Mouse (Mus musculus): Measurements from ENCODE around the gene Il1rapl2. TPM values are rescaled to one million over a fixed set of nuclear protein-coding genes. Genes with fewer than 3 reads are reported as not detected.

Gene Il1rapl2
- polyA plus RNA-seq, 1 experiment: not detected

GRCm38 (mm10) chrX:137806231-137807114, 236.1 kb downstream of the Il1rapl2 start:
- H3K27me3 ChIP-seq (replicated peaks): no peaks in the 10 kb centered on the region
- H3K9me3 ChIP-seq: no peaks in the 10 kb centered on the region
- no peak overlapping the region for H3K4me3 ChIP-seq (replicated peaks)
- TF ChIP-seq GATA1 (IDR thresholded peaks at IDR 0.05; ENCODE audit: borderline replicate concordance, low read length) (no peak), FLI1 (IDR thresholded peaks at IDR 0.05; ENCODE audit: low read length) (no peak)
- H3K36me3 ChIP-seq (replicated peaks; ENCODE audit: low read length): no peaks in the 10 kb centered on the region
- no peaks in the 10 kb centered on the region for H3K4me1 ChIP-seq

DNA sequence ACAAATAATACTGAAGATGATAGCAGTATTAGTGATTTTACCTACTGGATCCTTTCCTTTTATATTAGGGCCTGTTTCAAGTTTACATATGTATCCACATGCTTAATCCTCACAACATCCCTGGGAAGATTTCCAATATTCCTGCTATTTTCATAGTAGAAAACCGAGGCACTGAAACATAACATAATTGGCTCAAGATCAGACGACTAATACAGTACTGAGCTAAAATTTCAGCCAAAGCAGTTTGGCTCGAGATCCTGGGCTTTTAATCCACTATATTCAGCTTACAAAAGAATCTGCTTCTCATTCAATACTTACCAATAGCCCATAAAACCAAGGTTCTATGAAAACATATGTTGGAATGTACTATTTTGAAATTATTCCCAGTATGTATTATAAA, 239.1 kb downstream of the Il1rapl2 start:
- no peak overlapping the region for H3K4me3 ChIP-seq (replicated peaks)
- H3K4me1 ChIP-seq: no peaks in the 10 kb centered on the region
- no peaks in the 10 kb centered on the region for H3K27me3 ChIP-seq (replicated peaks)
- no peaks in the 10 kb centered on the region for H3K9me3 ChIP-seq
- H3K36me3 ChIP-seq (replicated peaks; ENCODE audit: low read length): no peaks in the 10 kb centered on the region
- TF ChIP-seq GATA1 (IDR thresholded peaks at IDR 0.05; ENCODE audit: borderline replicate concordance, low read length): no peak

DNA sequence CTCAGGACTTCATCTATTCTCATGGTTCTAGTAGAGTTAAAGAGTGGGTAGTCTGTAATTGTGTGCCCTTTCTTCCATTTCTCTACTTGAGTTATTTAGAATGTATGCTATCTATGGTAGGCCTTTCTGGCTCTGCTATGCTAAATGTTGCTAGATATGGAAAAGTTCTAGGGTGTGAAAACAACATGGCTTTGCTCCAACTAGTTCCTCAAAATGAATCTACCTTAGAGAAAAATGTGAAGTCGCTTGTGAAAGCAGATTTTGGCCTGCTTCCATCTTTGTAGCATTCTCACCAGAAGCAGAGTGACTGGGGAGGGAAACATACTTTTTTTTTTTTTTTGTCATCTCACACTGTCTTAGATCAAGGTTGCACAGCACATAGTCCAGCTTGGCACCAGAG, 241.7 kb downstream of the Il1rapl2 start:
- H3K36me3 ChIP-seq (replicated peaks; ENCODE audit: low read length): no peaks in the 10 kb centered on the region
- H3K4me3 ChIP-seq (replicated peaks): no peak overlapping the region
- no peaks in the 10 kb centered on the region for H3K9me3 ChIP-seq
- no peaks in the 10 kb centered on the region for H3K27me3 ChIP-seq (replicated peaks)
- no peaks in the 10 kb centered on the region for H3K4me1 ChIP-seq
- TF ChIP-seq GATA1 (IDR thresholded peaks at IDR 0.05; ENCODE audit: borderline replicate concordance, low read length): no peak
- TF ChIP-seq FLI1 (IDR thresholded peaks at IDR 0.05; ENCODE audit: low read length): no peak

GRCm38 (mm10) chrX:137848936-137849335, 278.5 kb downstream of the Il1rapl2 start:
- H3K4me1 ChIP-seq: no peaks in the 10 kb centered on the region
- H3K4me3 ChIP-seq (replicated peaks): no peak overlapping the region
- H3K27me3 ChIP-seq (replicated peaks): no peaks in the 10 kb centered on the region
- H3K9me3 ChIP-seq: no peaks in the 10 kb centered on the region
- H3K36me3 ChIP-seq (replicated peaks; ENCODE audit: low read length): no peaks in the 10 kb centered on the region
- no peak for TF ChIP-seq FLI1 (IDR thresholded peaks at IDR 0.05; ENCODE audit: low read length)
- TF ChIP-seq GATA1 (IDR thresholded peaks at IDR 0.05; ENCODE audit: borderline replicate concordance, low read length): no peak

DNA sequence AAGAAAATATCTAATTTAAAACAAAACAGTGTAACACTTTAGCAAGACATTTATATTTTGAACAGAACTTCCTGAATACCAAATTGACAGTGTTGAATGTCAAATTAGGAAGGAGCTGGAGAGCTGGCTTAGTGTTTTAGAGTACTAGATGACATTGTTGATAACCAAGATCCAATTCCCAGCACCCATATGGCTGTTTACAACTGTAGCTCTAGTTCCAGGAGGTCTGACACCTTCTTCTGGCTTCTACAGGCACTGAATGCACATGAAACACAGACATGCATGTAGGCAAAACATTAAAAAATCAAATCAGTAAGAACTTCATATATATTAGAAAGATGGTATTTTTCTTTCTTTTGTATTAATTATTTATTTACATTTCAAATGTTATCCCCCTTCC, 353.1 kb downstream of the Il1rapl2 start:
- H3K4me1 ChIP-seq: no peaks in the 10 kb centered on the region
- H3K27me3 ChIP-seq (replicated peaks): no peaks in the 10 kb centered on the region
- H3K4me3 ChIP-seq (replicated peaks): no peak overlapping the region
- H3K36me3 ChIP-seq (replicated peaks; ENCODE audit: low read length): no peaks in the 10 kb centered on the region
- TF ChIP-seq FLI1 (IDR thresholded peaks at IDR 0.05; ENCODE audit: low read length): no peak
- TF ChIP-seq GATA1 (IDR thresholded peaks at IDR 0.05; ENCODE audit: borderline replicate concordance, low read length): no peak
- H3K9me3 ChIP-seq: no peaks in the 10 kb centered on the region

- TF ChIP-seq GATA1 (IDR thresholded peaks at IDR 0.05; ENCODE audit: borderline replicate concordance, low read length): no peak
- TF ChIP-seq FLI1 (IDR thresholded peaks at IDR 0.05; ENCODE audit: low read length): no peak
- no peak overlapping the region for H3K4me3 ChIP-seq (replicated peaks)
- no peaks in the 10 kb centered on the region for H3K27me3 ChIP-seq (replicated peaks)
- H3K4me1 ChIP-seq: no peaks in the 10 kb centered on the region
- H3K36me3 ChIP-seq (replicated peaks; ENCODE audit: low read length): no peaks in the 10 kb centered on the region
- no peaks in the 10 kb centered on the region for H3K9me3 ChIP-seq
Observed at GRCm38 (mm10) chrX:137926835-137927234, 356.4 kb downstream of the Il1rapl2 start.

- no peaks in the 10 kb centered on the region for H3K27me3 ChIP-seq (replicated peaks)
- H3K36me3 ChIP-seq (replicated peaks; ENCODE audit: low read length): no peaks in the 10 kb centered on the region
- no peak for TF ChIP-seq FLI1 (IDR thresholded peaks at IDR 0.05; ENCODE audit: low read length)
- no peaks in the 10 kb centered on the region for H3K9me3 ChIP-seq
- H3K4me3 ChIP-seq (replicated peaks): no peak overlapping the region
- no peaks in the 10 kb centered on the region for H3K4me1 ChIP-seq
Observed at GRCm38 (mm10) chrX:137947741-137948140, 377.3 kb downstream of the Il1rapl2 start.

- Histone ChIP-seq H3K36me3 (replicated peaks; ENCODE audit: low read length) (no peaks in the 10 kb centered on the region), H3K9me3 (no peaks in the 10 kb centered on the region), H3K4me1 (no peaks in the 10 kb centered on the region), H3K4me3 (replicated peaks) (no peak overlapping the region), H3K27me3 (replicated peaks) (no peaks in the 10 kb centered on the region)
- TF ChIP-seq GATA1 (IDR thresholded peaks at IDR 0.05; ENCODE audit: borderline replicate concordance, low read length): no peak
- TF ChIP-seq FLI1 (IDR thresholded peaks at IDR 0.05; ENCODE audit: low read length): no peak
Observed at GRCm38 (mm10) chrX:137971306-137971705, 400.9 kb downstream of the Il1rapl2 start.

- TF ChIP-seq FLI1 (IDR thresholded peaks at IDR 0.05; ENCODE audit: low read length) (no peak), GATA1 (IDR thresholded peaks at IDR 0.05; ENCODE audit: borderline replicate concordance, low read length) (no peak)
- Histone ChIP-seq H3K4me1 (no peaks in the 10 kb centered on the region), H3K27me3 (replicated peaks) (no peaks in the 10 kb centered on the region), H3K4me3 (replicated peaks) (no peak overlapping the region), H3K9me3 (no peaks in the 10 kb centered on the region), H3K36me3 (replicated peaks; ENCODE audit: low read length) (no peaks in the 10 kb centered on the region)
Observed at GRCm38 (mm10) chrX:138043113-138043512, 472.7 kb downstream of the Il1rapl2 start.

DNA sequence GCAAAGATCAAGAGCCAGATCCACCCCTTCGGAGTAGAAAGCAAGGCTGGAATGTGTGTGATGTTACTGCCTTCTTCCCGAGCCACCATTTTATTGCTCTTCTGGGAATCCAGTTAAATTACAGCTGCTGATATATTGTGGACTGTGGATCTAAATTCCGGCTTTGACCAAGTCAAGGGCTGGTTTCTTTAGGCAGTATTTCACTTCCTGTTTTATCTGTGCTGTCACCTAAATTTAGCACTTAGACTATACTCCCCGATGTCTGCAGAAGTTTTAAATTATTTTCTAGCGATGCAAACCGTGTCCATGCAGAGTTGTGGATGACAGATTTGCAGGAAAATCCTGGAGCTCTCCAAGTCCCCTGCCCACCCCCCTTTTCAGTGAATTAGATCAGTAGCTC, 533.5 kb downstream of the Il1rapl2 start:
- H3K36me3 ChIP-seq (replicated peaks; ENCODE audit: low read length): no peaks in the 10 kb centered on the region
- no peaks in the 10 kb centered on the region for H3K27me3 ChIP-seq (replicated peaks)
- H3K4me1 ChIP-seq: no peaks in the 10 kb centered on the region
- H3K9me3 ChIP-seq: no peaks in the 10 kb centered on the region
- no peak overlapping the region for H3K4me3 ChIP-seq (replicated peaks)
- TF ChIP-seq FLI1 (IDR thresholded peaks at IDR 0.05; ENCODE audit: low read length): no peak
